Mouse (Mus musculus): Measurements from ENCODE around the gene Fam107b. TPM values are rescaled to one million over a fixed set of nuclear protein-coding genes. Genes with fewer than 3 reads are reported as not detected.

Gene Fam107b
- polyA plus RNA-seq, 1 experiment from 2014 or later = 51.8 TPM

- 0 out of 2 replicates have a peak, but pooled peaks cover 5% of the 10 kb centered on the region for H3K4me1 ChIP-seq
- ATAC-seq (ENCODE audit: low FRiP score, low read depth) = no peak
- no peak overlapping the region for H3K9ac ChIP-seq
- no peak overlapping the region for H3K4me3 ChIP-seq
- WGBS = 84% methylated on average over 6 of the region's 6 CpGs
- H3K27ac ChIP-seq = no peak overlapping the region
- H3K27me3 ChIP-seq (replicated peaks) = no peaks in the 10 kb centered on the region
- no peak overlapping the region for H3K4me2 ChIP-seq (replicated peaks)
- no peaks in the 10 kb centered on the region for H3K36me3 ChIP-seq
- no peaks in the 10 kb centered on the region for H3K9me3 ChIP-seq
Observed at GRCm38 (mm10) chr2:3721974-3722373, 151.7 kb downstream of the Fam107b start.

- Histone ChIP-seq H3K9ac (no peak overlapping the region), H3K9me3 (no peaks in the 10 kb centered on the region), H3K27me3 (replicated peaks) (no peaks in the 10 kb centered on the region), H3K27ac (no peak overlapping the region), H3K4me3 (no peak overlapping the region), H3K36me3 (no peaks in the 10 kb centered on the region), H3K4me1 (peaks cover 5% of the 10 kb centered on the region; the same call in 1 of the 2 replicates), H3K4me2 (replicated peaks) (no peak overlapping the region)
- ATAC-seq (ENCODE audit: low FRiP score, low read depth) = no peak
- 89% methylated on average over 8 of the region's 8 CpGs for WGBS
Observed at GRCm38 (mm10) chr2:3723391-3724106, 153.3 kb downstream of the Fam107b start.

GRCm38 (mm10) chr2:3726501-3727078, 156.3 kb downstream of the Fam107b start:
- WGBS = 82% methylated on average over 13 of the region's 13 CpGs
- Histone ChIP-seq H3K9me3 (no peaks in the 10 kb centered on the region), H3K27me3 (replicated peaks) (no peaks in the 10 kb centered on the region), H3K9ac (no peak overlapping the region), H3K4me1 (peaks cover 14% of the 10 kb centered on the region; the same call in 1 of the 2 replicates), H3K4me2 (replicated peaks) (no peak overlapping the region), H3K36me3 (no peaks in the 10 kb centered on the region), H3K4me3 (no peak overlapping the region), H3K27ac (no peak overlapping the region)
- ATAC-seq (ENCODE audit: low FRiP score, low read depth) = no peak

GRCm38 (mm10) chr2:3727225-3727930, 157.1 kb downstream of the Fam107b start:
- H3K4me3 ChIP-seq = no peak overlapping the region
- H3K9ac ChIP-seq = no peak overlapping the region
- ATAC-seq (ENCODE audit: low FRiP score, low read depth) = no peak

DNA sequence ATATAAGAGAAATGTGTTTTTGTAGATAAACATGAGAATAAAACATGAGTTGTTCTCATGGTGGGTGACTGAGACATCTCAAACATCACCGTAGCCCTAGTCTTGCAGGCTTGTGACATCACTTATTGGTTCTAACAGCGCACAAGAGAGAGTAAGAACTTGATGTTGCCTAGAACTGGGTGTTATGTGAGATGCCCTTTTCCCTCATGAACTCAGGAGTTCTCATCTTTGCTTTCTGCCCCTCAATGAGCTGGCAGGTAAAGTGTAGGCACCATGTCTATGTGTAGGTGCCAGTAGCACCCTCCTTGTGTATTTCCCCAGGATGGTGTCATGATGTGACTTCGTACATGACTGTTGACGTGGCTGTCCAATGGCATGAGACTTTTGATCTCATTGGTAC, 157.8 kb downstream of the Fam107b start:
- Histone ChIP-seq H3K9me3 (no peaks in the 10 kb centered on the region), H3K36me3 (no peaks in the 10 kb centered on the region), H3K4me2 (replicated peaks) (no peak overlapping the region), H3K9ac (no peak overlapping the region), H3K4me3 (no peak overlapping the region), H3K27ac (no peak overlapping the region), H3K4me1 (peaks cover 14% of the 10 kb centered on the region; the same call in 1 of the 2 replicates), H3K27me3 (replicated peaks) (no peaks in the 10 kb centered on the region)
- WGBS = 94% methylated on average over 4 of the region's 4 CpGs
- no peak for ATAC-seq (ENCODE audit: low FRiP score, low read depth)

More at GRCm38 (mm10) chr2:3727225-3727930, 157.1 kb downstream of the Fam107b start:
- Histone ChIP-seq H3K27me3 (replicated peaks) (no peaks in the 10 kb centered on the region), H3K36me3 (no peaks in the 10 kb centered on the region), H3K27ac (no peak overlapping the region), H3K9me3 (no peaks in the 10 kb centered on the region), H3K4me1 (peaks cover 14% of the 10 kb centered on the region; the same call in 1 of the 2 replicates), H3K4me2 (replicated peaks) (no peak overlapping the region)
- WGBS = 87% methylated on average over 5 of the region's 5 CpGs

GRCm38 (mm10) chr2:3729586-3729985, 159.3 kb downstream of the Fam107b start:
- no peak overlapping the region for H3K9ac ChIP-seq
- 84% methylated on average over 3 of the region's 3 CpGs for WGBS
- H3K36me3 ChIP-seq = no peaks in the 10 kb centered on the region

GRCm38 (mm10) chr2:3730744-3731143, 160.5 kb downstream of the Fam107b start:
- H3K4me3 ChIP-seq = no peak overlapping the region
- no peak overlapping the region for H3K4me2 ChIP-seq (replicated peaks)
- no peak for ATAC-seq (ENCODE audit: low FRiP score, low read depth)
- H3K36me3 ChIP-seq = no peaks in the 10 kb centered on the region
- peaks cover 14% of the 10 kb centered on the region; the same call in 1 of the 2 replicates for H3K4me1 ChIP-seq
- no peak overlapping the region for H3K9ac ChIP-seq
- H3K27ac ChIP-seq = no peak overlapping the region
- H3K27me3 ChIP-seq (replicated peaks) = no peaks in the 10 kb centered on the region
- WGBS = 61% methylated on average over 10 of the region's 10 CpGs
- no peaks in the 10 kb centered on the region for H3K9me3 ChIP-seq

More at GRCm38 (mm10) chr2:3729586-3729985, 159.3 kb downstream of the Fam107b start:
- Histone ChIP-seq H3K4me1 (peaks cover 14% of the 10 kb centered on the region; the same call in 1 of the 2 replicates), H3K4me2 (replicated peaks) (no peak overlapping the region), H3K27me3 (replicated peaks) (no peaks in the 10 kb centered on the region), H3K4me3 (no peak overlapping the region), H3K27ac (no peak overlapping the region), H3K9me3 (no peaks in the 10 kb centered on the region)
- ATAC-seq (ENCODE audit: low FRiP score, low read depth) = no peak

DNA sequence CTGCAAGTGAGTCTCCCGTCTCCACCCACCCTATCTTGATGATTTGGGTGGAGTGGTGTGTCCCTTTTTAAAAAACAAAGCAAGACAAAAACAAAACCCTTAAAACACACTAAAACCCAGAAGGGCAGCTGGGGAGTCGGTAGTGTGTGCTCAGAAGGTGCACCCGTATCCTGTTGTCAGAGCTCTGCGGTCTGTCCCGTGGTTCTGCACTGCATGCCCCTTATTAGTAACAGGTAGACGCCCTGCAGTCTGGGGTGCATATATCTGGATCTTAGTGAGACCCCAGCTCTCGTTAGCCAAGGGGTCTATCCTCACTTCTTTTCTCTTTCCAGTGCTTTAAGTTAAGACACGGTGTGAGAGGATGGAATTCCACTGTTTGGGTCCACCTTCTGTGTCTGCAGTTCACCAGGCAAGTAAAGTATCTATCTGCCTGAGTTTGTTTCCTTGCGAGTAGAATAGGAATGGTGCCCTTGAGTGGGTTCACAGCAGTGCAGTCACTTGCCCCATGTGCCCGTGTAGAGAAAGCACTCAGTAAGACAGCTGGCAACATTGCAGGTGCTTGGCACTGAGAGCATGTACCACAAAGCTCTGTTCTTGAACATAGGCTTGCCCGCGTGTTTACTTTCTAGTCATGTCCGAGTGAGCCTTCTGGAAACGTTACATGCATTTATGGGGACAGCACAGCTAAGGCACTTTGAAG, 161.2 kb downstream of the Fam107b start:
- H3K9ac ChIP-seq = no peak overlapping the region
- H3K4me2 ChIP-seq (replicated peaks) = no peak overlapping the region
- no peak overlapping the region for H3K4me3 ChIP-seq
- no peaks in the 10 kb centered on the region for H3K27me3 ChIP-seq (replicated peaks)
- 94% methylated on average over 14 of the region's 14 CpGs for WGBS
- no peak for ATAC-seq (ENCODE audit: low FRiP score, low read depth)
- H3K4me1 ChIP-seq = peaks cover 12% of the 10 kb centered on the region; the same call in 1 of the 2 replicates
- no peaks in the 10 kb centered on the region for H3K36me3 ChIP-seq
- no peak overlapping the region for H3K27ac ChIP-seq
- H3K9me3 ChIP-seq = no peaks in the 10 kb centered on the region

- peaks cover 33% of the 10 kb centered on the region for H3K4me1 ChIP-seq
- no peak overlapping the region for H3K9ac ChIP-seq
- H3K36me3 ChIP-seq = no peaks in the 10 kb centered on the region
- no peak overlapping the region for H3K27ac ChIP-seq
- H3K4me3 ChIP-seq = no peak overlapping the region
- no peaks in the 10 kb centered on the region for H3K27me3 ChIP-seq (replicated peaks)
- WGBS = 62% methylated on average over 6 of the region's 6 CpGs
- H3K4me2 ChIP-seq (replicated peaks) = no peak overlapping the region
- no peaks in the 10 kb centered on the region for H3K9me3 ChIP-seq
- no peak for ATAC-seq (ENCODE audit: low FRiP score, low read depth)
Observed at GRCm38 (mm10) chr2:3737917-3738694, 167.8 kb downstream of the Fam107b start.

DNA sequence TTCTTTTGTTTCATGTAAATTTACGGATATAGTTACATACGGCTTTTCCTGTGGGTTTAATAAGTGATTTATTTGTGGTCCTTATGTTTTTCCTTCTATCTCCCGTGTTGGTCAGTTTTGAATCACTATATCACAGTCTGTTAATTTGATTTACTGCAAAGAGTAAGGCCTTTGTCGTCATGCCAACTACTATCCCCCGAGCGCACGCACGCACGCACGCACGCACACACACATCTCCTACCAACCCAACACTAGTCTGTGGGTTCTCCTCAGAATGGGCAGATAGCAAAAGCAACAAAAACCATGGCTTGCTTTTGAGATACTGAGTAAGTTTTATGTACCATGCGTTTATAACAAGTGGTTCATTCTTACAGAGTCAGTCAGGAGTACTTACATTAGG, 168.4 kb downstream of the Fam107b start:
- no peak for ATAC-seq (ENCODE audit: low FRiP score, low read depth)
- WGBS = 73% methylated on average over 12 of the region's 12 CpGs
- Histone ChIP-seq H3K4me1 (peaks cover 33% of the 10 kb centered on the region), H3K4me3 (no peak overlapping the region), H3K4me2 (replicated peaks) (no peak overlapping the region), H3K9me3 (no peaks in the 10 kb centered on the region), H3K9ac (no peak overlapping the region), H3K27me3 (replicated peaks) (no peaks in the 10 kb centered on the region), H3K36me3 (no peaks in the 10 kb centered on the region), H3K27ac (no peak overlapping the region)

GRCm38 (mm10) chr2:3739351-3739961, 169.2 kb downstream of the Fam107b start:
- no peaks in the 10 kb centered on the region for H3K36me3 ChIP-seq
- H3K27me3 ChIP-seq (replicated peaks) = no peaks in the 10 kb centered on the region
- no peak overlapping the region for H3K4me3 ChIP-seq
- H3K4me1 ChIP-seq = peaks cover 33% of the 10 kb centered on the region
- H3K9me3 ChIP-seq = no peaks in the 10 kb centered on the region
- no peak for ATAC-seq (ENCODE audit: low FRiP score, low read depth)
- H3K9ac ChIP-seq = no peak overlapping the region
- no peak overlapping the region for H3K27ac ChIP-seq
- H3K4me2 ChIP-seq (replicated peaks) = no peak overlapping the region
- WGBS = 85% methylated on average over 7 of the region's 7 CpGs

Data from neural tube, embryonic 12.5 days (tissue).